Mouse (Mus musculus) kidney, postnatal 14 days (tissue): ENCODE results near the gene Pth2.
"Not testable (repeated sequence)": the region's sequence is repeated elsewhere in the genome, so short reads cannot be mapped to it uniquely, and the experiment has no call there.

Experiments
- DNase-seq: peaks from one replicate; pipeline ENCODE4 v3.0.0; 2022; ENCODE audit warnings: mixed read lengths

Pth2 gene

DNA sequence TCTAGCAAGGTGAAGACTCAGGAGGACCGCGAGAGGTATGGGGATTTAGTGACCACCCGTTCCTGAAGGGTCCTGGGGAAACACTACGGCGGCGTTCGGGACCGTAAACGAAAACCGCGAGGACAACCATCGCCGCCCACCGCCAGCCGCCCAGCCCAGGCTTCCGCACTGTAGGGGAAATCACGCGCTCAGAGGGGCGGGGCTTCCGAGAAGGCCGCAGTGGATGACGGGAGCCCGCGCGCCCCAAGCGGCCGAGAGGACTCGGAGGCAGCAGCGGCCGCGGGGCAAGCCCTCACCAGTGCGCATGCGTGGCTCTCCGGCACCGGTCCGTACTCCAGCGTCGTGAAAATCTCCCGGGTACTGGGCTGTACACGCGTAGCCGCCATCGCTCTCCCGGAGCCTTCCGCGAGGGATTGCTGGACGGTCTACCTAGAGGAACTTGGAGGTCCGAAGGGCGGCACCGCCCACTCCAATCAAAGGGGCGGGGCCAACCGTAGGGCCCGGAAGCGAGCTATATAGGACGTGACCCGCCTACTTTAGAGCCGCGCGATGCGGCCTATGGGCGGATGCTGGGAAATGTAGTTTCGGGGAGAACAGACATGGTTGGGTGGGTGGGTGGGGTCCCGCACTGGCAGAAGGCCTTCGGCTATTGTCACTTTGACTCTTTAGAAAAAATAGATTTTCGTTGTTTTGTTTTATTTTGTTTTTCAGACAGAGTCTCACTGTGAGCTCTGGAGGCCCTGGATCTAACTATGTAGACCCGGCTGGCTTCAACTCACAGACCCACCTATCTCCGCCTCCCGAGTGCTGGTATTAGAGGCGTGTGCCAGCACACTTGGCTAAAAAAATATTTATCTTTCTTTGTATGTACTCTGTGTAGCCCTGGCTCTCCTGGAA is 26.5 kb upstream of the Pth2 start, which contains the start of the genes Pih1d1 and Aldh16a1:
Gene Pih1d1 (plus strand): TSS at position 208 of the 897 bp plus-strand sequence.
Gene Aldh16a1 (minus strand): TSS at position 489 of the 897 bp plus-strand sequence.
- DNase-seq = peak; percentile 99

DNA sequence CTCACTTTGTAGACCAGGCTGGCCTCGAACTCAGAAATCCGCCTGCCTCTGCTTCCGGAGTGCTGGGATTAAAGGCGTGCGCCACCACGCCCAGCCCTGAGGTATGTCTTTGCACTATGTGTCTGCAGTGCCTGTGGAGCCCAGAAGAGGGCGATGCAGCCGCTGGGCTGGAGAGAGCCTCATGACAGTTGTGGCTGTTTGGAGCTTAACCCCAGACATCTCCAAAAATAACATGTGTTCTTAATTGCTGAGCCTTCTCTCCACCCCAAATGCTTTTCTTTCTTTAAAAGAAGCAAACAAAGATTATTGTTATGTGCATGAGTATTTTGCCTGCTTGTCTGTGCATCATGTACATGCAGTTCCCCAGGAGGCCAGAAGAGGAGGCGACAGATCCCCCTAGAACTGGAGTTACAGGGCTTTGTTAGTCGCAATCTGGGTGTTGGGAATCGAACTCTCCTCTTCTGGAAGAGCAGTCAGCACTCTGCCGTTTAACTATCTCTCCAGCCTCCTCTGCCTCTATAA is 25.7 kb upstream of the Pth2 start:
- DNase-seq = peak; percentile 67

DNA sequence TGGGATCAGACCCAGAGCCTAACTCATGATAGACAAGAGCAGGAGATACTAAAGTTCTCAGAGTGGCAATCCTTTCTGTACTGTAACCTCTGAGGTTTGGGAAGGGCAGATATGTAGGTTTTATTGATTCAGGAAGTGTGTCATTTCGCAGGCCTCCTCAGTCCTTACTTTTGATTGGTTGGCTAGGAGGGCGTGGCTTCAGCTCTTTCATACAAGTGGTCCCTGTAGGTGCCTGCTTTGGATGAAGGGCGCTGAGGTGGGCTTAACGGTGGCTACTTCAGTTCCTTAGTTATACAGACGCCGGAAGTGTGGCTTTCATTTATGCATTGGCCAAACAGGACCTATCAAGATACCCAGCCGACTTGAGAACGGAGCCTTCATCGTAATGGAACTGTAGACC is 25.2 kb upstream of the Pth2 start:
- no peak for DNase-seq

DNA sequence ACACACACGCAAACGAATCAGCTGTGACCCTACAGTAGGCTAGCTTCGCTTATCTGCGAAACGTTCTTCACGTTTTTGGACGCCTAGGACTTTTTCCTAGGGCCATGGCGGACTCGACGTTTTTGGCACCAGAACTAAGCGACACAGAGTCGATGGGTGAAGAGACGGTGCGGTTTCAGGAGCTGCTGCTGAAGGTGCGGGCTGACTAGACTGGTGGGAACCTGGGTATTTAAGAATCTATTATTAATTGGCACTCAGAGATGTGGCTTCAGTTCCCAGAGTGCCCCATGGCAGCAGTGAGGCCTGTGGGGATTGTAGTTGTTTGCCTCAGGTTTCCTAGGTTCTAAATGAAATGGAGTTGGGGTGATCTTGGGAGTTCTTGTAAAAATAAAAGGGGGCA is 24.6 kb upstream of the Pth2 start:
- DNase-seq = no peak

DNA sequence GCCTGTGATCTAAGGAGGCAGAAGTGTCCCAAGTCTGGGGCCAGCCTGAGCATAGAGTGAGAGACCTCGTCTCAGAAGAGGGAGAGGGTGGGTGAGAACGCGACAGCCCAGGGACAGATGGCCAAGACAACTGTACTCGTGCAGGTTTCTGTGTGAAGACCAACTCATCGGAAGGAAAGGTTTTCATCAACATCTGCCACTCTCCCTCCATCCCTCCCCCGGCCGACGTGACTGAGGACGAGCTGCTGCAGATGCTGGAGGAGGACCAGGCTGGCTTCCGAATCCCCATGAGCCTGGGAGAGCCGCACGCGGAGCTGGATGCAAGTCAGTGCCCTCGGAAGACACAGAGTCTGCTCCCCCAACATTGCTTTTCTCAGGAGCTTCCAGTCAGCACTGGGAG is 23.3 kb upstream of the Pth2 start:
- no peak for DNase-seq

DNA sequence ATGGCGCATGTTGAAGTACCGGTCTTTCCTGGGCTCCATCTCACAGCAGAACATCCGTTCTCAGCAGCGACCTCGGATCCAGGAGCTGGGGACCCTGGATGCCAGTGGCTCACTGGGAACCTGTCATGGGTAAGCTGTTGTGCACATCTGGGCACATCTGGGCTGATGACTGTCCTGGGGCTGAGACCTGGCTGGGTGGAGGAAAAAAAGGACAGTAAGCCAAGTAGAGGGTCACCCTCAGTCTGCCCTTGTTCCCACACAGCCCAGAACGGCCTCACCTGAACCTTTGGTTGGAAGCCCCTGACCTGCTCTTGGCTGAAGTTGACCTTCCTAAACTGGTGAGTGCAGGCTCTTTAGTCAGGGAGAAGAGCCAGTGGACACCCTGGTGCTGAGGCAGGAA is 21.8 kb upstream of the Pth2 start:
- DNase-seq = no peak

DNA sequence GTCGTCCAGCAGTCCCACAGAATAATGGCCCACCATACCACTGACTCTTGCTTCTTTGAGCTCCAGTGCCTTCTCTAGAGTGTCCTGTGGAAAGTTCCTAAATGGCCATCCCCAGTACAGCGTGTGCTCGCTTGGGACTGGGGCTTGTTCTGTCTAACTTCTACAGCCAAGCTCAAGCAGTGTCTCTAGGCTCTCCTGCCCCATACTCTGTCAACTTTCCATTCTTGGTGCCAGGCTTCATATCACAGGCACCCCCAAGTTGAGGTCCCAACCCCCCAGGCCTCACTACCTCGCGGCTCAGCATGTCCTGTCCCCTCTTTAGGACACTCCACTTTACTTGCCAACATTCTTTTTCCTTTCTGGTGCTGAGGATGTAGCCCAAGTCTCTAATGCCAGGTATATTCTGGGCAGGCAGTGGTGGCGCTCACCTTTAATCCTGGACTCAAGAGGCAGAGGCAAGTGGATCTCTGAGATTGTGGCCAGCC is 20.4 kb upstream of the Pth2 start:
- DNase-seq = no peak

DNA sequence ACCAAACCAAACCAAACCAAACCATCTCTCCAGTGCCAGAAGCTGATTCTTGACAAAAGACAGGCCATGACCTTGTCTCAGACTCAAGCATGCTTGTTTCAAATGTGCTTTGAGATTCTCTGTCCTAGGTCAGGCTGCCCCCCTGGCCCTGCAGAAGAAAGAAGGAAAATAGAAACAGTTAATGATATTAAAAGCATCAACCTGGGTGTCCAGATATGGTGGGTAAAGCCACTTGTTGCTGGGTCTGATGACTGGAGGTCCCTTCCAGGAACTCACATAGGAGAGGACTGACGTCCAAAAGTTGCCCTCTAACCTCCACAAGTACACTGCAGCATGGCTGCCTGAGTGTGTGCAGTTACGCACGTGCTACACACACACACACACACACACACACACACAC is 19.9 kb upstream of the Pth2 start:
- DNase-seq = no peak

DNA sequence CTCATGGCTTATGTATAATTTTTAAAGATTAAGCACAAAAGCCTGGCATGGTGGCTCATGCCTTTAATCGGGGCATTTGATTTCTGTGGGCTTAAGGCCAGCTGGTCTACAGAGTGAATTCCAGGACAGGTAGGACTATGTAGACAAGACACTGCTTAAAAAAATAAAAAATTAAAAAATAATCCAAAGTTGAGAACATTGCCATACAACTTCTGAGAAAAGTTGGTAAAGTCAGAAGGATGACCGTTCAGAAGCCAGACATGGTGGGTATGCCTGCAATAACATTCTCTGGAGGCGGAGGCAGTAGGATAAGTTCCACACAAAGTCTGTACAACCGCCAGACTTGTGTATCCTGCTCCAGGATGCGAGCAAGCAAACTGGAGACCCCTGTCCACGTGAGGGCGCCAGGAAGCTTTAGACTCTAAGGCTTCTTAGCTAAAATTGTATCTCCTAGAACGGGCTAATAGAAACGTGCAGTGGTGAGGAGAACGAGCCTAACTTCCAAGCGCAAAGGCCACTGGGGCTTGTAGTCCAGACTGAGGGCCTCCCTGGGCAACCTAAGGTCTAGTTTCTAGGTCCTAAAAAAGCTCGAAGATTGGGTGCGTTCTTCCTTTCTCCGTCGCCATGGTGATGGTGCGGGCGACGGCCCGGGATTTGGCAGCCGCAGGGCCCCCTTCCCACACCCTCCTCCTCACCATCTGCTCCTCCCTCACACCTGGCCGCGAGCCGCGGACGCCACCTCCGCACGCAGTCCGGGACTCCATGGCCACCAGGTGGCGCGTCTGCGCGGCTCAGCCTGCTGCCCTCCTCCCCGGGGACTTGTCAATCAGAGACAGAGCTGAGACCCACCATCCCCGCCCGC is 19.0 kb upstream of the Pth2 start:
- peak; percentile 91 for DNase-seq

DNA sequence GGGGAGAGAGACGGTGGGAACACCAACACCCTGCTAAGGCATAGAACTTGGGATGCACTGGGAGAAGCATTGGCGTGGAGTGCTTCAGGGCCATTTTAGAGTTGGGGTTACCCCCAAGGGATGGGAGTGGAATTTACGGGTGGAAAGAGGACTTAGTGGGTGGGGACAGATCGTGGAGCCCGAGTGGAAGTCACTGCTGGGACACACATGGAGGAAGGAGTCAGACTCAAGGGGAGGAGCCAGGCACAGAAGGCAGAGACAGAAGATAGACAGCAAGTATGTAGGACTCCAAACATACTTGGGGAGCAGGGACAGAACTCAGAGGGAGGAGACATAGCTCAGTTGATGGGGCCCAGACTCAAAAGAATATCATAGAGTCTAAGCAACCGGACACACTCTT is 18.2 kb upstream of the Pth2 start:
- no peak for DNase-seq

DNA sequence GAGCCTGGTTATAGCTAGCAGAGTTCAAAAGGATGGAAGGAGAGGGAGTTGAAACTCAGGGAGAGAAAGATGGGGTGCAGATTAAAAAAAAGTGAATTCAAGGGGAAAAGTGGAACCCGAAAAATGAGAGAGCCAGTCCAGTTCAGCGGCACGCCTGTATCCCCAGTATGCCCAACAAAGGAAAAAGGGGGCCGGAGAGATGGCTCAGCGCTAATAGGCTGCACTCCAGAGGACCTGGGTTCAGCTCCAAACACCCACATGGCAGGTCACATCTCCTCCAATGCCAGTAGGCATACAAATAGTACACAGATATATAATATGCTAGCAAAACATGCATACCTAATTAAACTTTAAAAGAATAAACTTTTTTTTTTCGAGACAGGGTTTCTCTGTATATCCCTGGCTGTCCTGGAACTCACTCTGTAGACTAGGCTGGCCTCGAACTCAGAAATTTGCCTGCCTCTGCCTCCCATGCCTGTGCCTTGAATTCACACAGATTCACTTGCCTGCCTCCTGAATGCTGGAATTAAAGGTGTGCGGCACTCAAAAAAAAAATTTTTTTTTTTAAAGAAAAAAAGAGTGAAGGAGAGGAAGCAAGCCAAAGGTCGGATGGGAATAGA is 17.7 kb upstream of the Pth2 start:
- DNase-seq = no peak

DNA sequence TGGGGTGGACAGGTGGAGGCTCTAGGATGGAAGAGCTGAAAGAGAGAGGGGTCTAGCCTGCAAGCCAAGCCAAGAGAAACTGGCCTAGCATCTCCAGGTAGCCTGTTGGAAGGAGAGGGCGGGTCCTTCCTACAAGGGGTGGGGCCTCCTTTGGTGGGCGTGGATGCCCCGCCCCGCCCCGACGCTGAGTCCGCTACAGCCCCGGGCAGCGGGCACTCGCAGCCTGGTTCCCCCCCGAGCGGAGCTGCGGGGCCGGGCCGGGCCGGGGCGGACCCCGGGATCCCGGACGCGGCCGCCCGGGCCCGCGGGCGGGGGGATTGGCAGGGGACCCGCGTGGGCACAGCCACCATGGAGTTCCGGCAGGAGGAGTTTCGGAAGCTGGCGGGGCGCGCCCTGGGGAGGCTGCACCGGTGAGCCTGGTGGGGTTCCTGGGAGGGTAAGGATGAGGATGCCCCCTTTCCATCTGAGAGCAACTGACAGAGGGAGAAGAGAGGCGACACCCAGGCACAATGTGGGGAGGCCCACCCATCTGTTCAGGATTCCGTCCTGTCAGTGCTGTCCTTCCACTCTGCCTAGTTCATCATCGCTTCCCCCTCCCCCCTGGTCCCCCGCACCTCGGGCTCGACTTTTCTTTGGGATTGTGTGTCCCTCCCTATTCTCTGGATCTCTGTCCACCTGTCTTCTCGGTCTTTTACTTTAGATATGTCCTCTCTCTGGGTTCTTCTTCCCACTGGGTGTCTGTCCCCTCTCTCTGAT is 16.9 kb upstream of the Pth2 start, which contains the start of gene Slc17a7:
Gene Slc17a7 (plus strand): TSS at position 215 of the 756 bp plus-strand sequence.
- DNase-seq = peak; percentile 60

DNA sequence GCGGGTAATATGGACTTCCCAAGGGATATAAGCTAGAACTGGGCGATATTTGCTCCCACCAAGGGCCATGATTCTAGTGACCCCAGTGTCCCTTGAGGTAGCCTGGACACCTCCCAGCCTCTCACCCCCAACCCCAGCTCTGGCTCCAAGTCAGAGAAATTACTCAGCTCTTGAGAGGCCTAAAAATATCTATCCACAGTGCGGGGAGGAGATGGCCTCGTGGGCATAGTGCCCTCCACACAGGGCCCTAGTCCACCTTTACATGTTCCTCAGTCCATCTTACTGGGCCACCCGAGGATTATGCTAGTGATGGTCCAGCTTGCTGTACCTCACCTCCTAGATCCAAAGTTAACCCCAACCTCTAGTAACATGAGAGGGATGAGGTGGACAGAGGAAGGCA is 16.0 kb upstream of the Pth2 start:
- DNase-seq = no peak

DNA sequence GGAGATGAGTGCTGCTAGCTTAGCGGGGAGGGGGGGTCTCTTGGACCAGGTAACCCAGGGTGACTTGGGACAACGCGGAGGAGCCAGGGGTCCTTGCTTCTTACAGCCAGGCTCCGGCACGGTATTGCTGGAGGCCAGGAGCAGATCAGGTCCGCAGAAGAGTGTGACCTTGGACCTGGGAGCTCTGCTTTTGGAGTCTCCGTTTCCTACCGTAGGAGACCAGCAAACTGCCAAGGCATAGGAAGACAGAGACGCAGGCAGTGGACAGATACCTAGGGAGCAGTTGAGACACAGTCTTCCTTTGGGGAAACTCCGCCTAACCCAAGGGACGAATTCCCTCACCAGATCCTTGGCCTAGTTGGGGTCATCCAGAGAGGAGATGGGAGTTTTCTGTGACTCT is 15.1 kb upstream of the Pth2 start:
- DNase-seq = no peak

DNA sequence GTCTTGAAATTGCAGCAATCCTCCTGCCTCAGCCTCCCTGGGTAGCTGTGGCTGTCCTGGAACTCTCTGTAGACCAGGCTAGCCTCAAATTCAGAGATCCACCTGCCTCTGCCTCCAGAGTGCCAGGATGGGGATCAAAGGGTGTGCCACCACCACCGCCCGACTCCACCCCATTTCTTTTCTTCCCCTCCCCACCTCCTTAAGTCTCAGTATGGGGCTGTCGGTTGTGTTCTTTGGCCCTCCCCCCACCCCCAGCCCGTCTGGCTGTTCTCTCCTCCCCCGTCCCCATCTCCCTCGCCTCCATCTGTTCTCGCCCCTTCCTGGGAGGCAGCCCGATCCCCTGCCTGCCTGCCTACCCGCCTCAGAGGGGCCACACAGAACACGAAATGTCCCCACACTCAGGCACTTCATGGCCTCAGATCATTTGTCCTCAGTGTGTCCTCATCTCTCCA is 13.8 kb upstream of the Pth2 start:
- DNase-seq = no peak

DNA sequence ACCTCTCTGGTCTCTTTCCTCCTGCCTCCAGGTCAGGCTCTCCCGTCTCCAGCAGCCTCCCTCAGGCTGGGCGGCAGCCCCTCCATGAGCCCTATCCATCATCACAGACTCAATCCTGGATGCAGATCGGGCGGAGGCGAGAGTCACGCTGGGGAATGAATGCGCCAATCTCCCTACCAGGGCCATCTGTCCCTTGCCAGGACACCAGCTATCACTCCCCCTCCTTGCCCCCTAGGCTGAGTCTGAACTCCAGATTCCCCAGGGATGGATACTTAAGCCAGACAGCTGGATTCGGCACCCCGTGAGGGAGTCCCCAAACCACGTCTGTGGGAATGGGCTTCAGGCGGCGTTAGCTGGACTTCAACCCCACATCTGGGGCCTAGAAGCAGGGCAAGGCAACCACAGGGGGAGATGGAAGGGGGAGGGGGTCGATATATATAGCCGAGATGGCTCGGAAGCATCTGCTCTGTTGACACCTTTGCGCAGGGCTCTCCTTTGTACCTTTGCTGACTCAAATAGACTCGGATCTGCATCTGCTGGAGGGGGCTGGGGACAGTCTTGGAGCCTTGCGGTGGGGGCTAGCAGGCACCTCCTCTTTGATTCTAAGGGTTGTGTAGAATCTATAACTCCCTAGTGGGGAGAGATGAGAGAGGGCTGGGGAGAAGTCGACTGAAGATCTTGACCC is 12.9 kb upstream of the Pth2 start:
- DNase-seq = no peak

DNA sequence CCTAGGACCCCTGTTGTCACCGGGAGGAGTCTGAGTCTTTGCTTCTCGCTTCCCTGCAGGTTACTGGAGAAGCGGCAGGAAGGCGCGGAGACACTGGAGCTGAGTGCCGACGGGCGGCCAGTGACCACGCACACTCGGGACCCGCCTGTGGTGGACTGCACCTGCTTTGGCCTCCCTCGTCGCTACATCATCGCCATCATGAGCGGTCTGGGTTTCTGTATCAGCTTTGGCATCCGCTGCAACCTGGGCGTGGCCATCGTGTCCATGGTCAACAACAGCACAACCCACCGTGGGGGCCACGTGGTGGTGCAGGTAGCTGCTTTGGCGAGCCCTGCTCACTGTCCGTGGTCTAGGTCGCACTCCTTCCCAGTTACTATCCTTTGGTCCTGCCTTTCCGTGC is 12.1 kb upstream of the Pth2 start:
- no peak for DNase-seq

DNA sequence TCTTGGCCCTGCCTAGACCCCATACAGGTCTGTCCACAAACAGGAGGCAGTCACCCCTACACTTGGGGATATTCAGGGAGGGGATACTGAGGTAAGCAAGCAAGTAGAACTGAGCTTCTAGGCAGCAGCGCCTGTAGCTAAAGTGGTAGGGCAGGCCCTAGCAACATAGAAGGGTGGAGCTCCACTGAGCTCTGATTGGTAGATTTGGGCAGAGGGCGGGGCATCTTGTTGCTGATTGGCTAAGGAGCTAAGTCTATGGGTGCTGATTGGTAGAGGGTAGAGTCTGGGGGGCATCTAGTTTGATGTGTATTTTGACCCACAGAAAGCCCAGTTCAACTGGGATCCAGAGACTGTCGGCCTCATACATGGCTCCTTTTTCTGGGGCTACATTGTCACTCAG is 11.3 kb upstream of the Pth2 start:
- DNase-seq = no peak

DNA sequence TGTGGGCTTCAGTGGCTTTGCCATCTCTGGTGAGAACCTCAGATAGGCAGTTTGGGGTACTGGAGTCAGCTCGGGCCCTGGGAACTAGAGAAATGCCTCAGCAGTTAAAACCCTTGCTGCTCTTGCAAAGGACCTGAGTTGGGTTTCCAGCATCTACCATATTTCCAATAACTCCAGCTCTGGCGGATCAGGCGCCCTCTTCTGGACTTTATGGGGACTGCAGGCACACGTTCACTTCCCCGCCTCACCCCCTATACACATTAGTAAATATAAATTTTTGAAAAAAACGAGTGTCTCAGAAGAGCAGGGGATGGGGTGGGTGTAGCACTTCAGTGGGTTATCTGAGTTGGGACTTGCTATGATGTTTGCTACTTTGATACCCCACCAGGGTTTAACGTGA is 7.8 kb upstream of the Pth2 start:
- DNase-seq = no peak

DNA sequence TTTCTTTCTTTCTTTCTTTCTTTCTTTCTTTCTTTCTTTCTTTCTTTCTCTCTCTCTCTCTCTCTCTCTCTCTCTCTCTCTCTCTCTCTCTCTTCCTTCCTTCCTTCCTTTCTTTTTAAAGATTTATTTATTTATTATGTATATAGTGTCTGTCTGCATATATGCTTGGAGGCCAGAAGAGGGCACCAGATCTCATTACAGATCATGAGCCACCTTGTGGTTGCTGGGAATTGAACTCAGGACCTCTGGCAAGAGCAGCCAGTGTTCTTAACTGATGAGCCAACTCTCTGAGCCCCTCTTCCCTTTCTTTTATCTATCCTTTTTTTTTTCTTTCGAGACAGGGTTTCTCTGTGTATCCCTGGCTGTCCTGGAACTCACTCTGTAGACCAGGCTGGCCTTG is 7.0 kb upstream of the Pth2 start:
- not testable (repeated sequence) for DNase-seq

DNA sequence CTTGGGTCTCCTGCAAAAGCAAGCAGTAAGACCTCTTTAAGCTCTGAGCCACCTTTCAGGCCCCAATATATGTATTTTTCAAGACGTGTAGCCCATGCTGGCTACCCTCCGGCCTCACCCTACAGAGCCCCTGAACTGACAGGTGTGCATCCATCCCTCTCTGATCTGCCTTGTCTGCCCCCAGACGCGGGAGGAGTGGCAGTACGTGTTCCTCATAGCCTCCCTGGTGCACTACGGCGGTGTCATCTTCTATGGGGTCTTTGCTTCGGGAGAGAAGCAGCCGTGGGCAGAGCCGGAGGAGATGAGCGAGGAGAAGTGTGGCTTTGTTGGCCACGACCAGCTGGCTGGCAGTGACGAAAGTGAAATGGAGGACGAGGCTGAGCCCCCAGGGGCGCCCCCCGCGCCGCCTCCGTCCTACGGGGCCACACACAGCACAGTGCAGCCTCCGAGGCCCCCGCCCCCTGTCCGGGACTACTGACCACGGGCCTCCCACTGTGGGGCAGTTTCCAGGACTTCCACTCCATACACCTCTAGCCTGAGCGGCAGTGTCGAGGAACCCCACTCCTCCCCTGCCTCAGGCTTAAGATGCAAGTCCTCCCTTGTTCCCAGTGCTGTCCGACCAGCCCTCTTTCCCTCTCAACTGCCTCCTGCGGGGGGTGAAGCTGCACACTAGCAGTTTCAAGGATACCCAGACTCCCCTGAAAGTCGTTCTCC is 6.1 kb upstream of the Pth2 start:
- DNase-seq = no peak
